Mouse (Mus musculus): ENCODE data around the gene Gm6592.

DNA sequence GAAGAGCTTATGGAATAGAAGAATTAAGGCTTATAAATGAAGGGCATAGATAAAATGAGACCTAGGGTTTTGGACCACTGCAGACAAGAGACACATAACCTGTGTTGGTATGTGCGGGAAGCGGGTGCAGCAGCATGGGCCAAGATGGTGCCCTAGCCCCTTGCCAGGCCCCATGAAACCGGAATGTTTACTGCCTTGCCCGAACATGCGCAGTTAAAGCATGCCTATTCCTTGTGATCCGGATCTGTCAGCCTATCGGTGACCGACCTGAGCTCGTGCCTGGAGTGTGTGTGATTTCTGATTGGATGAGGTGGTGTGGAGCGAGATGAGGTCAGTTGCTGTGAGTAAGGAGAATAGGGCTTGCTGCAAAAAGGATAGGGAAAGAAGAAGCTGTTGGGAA is 8.7 kb downstream of the Gm6592 start:
- TF ChIP-seq CTCF (IDR thresholded peaks at IDR 0.05; ENCODE audit: borderline replicate concordance, insufficient read depth, low read length) (no peak), POLR2A (IDR thresholded peaks at IDR 0.05; ENCODE audit: low read depth, low read length) (no peak)
